Mouse (Mus musculus) adrenal gland, adult (tissue): ENCODE measurements at regions not wholly inside any gene's neighbourhood (a gene's known extent, or its start where the extent isn't known, plus 50 kb on each side); places are given as distances from the start of the nearest gene placed in this dataset.

Experiments
- DNase-seq, 2 experiments: peaks; one replicate each; pipeline ENCODE4 v3.0.0; 2022 to 2023; ENCODE audit warnings: low spot score in 1 of 2; ENCODE audit not compliant: inconsistent age in 2 of 2

DNA sequence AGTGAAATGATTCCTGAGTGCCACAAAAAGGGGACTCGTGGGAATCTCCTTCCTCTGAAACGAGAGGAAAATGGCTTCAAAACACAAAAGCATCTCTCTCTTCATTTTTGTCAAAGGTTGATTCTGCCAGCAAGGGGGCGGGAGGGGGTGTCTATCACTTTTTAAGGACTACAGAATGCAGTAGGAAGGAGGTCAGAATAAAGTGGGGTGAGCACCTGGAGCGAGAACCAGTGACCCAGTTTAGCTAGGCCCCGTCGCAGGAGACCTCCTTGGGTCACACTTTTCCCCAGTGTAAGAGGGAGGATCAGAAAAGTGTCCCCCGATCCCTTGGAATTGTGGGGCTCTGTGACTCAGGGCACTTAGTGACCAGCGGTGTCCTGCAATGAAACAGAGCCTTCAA is 133.1 kb downstream of the Tgfb2 start:
- no peak for DNase-seq

DNA sequence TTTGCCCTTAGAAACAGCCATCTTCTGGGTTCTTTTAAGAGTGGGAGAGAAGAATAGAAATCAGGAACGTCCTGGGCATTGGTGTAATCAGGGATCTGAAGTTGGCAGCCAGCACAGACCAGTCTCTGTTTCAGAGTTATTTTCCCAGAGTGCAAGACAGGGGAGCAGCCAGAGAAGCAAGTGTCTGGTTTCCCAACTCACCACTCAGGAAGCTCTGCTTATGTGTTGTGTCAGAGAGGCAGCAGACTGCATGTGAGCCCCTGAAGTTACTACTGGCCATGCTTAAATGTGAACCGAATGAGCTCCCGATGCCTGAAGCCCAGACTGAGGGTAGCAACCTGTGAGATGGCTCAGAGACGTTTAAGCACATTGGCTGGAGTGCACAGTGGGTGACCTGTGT is 133.7 kb downstream of the Tgfb2 start:
- DNase-seq = no peak

DNA sequence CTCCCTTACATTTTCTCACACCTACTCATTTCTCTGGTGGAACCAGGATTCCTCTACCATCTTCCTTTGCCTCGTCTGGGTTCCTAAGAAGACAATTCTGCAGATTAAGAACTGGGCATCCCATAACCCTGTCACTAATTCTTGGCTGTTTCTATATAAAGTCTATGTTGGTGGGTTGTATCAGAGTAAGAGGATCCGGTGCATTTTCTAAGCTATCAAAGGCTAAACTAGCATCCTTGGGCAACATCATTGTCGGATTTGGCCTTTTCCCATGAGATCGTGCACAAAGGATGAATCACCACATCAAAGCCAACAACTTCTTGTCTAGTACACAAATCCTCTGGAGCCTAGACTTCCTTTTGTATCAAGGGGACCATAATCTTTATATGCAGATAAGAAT is 137.3 kb downstream of the Tgfb2 start:
- peak; percentile 21 to 65 for DNase-seq

DNA sequence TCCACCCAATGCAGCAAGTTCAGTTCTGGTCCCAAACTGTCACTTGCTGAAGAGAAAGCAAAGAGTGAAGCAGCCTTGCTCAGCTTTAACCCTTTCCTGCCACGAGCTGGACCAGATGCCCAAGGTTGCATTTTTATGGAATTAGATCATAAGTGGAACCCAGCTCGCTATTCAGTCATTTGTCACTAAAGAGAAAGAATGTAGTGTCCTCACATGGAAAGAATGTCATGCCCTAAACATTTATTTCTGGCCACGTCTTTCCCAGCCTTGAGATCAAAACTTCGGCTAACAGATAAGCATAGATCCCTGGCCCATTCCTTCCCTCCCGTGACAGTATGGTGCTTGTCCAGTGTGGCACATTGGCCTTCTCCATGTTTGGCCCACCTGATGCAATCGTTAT is 137.7 kb downstream of the Tgfb2 start:
- DNase-seq = peak; percentile 42 to 77

DNA sequence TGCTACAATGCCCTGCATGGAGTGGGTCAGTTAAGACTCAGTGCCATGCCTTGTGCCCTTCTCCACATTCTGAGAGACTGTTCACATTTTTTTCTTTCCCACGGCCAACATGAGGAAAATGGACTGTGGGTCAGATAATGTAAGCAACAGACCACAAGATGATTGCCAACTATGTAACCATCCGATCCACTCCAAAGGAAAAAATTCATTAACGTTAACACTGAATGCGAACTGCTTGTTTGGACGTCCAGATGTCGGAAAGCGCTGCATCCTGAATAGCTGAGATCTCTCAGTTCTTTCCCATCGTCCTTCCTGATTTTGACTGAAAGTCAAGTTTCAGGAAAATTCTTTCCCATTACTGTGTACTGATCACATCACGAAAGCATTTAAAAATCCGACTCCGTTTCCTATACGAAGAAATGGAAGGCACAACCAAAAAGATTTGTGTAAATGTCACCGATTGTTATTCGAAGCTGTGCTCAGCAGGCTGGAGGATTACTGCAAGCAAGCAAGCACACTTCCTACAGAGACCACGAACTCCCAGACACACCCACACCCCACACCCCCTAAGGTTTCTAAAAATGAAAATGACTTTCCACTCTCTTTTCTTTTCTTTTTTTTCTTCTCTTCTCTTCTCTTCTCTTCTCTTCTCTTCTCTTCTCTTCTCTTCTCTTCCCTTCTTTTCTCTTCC is 138.5 kb downstream of the Tgfb2 start:
- DNase-seq = no peak

DNA sequence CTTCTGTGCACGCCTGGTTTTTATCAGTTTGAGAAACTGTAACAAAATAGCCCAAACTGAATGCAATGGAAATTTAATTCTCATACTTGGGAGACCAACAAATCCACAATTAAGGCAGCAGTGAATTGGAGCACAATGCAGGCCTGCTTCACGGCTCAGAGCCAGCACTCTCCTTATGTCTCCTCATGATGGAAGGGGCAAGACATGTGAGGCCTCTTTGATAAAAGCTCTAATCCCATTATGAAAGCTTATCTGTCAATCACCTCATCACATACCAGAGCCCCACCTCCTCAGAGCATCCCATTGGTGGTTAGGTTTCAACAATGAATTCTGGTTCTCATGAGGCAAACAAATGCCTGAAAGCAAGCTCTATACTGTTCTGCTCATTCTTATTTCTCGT is 143.8 kb downstream of the Tgfb2 start:
- DNase-seq = no peak

DNA sequence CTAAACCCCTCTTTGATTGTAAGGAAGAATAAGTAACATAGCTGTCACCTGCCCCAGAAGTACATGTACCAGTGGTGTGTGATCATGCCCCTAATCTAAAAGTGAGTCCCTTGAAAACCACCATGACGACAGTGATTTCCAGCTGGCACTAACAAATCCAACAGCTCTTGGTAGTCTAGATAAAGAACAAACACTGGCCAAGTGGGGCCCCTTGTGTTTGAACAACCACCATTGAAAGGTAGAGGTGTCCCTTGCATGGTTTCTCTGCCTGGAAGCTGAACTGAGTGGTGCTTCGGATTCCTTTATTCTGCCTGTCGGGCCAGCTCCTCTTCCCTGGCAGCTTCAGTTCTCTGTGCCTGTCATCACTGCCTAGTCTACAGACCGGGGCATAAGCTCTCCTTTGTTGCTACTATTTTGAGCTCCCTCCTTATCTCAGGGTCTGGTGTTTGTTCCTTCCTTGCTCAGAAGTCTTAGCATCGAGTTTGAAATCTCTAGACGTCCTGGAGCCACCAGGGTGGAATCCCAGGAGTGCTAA is 150.3 kb downstream of the Tgfb2 start:
- peak; percentile 7 to 24 for DNase-seq

DNA sequence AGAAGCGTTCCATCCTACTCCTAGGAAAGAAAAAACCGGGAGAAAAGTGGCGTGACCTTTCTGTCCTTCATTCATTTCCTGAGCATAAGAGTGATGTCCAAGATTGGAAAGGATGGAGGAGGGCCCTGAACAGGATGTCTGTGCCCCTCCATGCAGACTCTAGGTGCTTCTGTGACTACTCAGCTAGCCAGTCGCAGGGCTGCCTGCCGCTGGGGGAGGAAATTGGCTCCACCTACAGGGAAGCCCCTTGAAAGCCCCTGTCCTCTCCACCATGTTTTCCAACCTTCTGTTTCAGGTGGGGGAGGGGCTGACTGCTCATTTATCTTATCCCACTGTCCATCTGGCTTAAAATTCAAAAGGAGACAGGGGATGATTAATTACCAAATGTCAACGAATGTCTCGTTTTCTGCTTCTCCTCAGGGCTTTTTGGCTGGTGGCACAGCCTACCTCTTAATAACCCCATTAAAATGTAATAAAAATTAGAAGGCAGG is 151.2 kb downstream of the Tgfb2 start:
- no peak for DNase-seq

DNA sequence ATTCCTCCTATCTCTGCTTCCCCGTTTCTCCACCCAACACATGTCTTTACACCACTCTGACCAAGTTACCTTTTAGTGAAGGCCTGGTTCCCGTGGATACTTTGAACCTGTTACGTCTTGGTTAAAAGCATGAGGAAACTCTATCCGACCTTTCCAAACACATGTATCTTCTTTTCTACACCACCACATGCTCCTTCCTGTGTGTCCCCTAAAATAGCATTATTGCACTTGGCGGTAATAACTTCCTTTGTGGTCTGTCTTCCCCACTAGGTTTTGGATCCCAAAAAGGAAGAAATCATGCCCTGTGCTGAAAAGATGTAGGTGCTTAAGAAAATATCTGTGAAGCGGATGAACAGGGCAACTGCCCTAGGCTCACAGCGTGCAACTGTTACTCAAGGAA is 153.1 kb downstream of the Tgfb2 start:
- DNase-seq = no peak

DNA sequence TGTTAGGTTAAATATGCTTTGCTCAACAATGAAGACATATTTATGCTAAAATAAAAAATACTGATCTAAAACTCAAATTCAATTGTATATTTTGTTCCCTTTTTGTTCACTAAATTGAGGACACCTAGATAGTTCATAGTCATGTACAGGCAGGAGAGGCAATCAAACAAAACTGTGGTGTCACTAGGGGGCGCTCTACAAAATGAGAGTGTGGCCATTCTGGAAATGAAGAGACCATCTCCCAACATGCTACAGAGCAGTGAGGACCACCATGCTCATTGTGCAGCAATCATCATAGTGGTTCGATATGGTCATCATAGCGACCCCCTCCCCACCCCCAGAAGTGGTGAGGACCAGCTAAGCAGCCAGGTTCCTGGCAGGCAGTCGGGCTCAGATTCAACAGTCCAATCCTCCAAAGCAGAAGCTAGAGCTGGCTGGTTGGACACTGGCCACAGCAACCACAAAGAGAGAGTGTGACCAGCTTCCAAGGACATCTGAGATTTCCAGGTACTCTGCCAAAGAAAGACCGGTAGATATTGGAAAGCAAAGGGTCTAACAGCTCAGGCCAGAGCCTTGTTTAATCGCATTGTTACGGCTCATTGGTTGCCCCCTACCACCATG is 155.4 kb downstream of the Tgfb2 start:
- peak; percentile 36 to 80 for DNase-seq

DNA sequence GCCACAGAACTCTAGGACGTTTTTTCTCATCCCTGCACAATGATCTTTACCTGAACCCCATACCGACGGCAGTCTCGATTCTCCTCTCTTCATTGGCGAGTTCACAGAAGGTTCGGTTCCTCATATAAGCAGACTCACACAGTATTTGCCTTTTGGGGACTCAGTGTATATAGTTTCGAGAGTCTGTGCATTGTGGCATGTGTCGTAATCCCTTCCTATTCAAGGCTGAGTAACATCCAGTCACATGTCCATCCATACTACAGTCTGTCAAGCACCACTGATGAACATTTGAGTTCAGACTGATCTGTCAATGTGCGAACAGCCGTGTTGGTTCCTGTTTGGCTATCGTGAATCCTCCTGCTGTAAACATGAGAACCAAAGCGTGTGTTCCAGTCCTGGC is 156.6 kb downstream of the Tgfb2 start:
- DNase-seq = no peak

DNA sequence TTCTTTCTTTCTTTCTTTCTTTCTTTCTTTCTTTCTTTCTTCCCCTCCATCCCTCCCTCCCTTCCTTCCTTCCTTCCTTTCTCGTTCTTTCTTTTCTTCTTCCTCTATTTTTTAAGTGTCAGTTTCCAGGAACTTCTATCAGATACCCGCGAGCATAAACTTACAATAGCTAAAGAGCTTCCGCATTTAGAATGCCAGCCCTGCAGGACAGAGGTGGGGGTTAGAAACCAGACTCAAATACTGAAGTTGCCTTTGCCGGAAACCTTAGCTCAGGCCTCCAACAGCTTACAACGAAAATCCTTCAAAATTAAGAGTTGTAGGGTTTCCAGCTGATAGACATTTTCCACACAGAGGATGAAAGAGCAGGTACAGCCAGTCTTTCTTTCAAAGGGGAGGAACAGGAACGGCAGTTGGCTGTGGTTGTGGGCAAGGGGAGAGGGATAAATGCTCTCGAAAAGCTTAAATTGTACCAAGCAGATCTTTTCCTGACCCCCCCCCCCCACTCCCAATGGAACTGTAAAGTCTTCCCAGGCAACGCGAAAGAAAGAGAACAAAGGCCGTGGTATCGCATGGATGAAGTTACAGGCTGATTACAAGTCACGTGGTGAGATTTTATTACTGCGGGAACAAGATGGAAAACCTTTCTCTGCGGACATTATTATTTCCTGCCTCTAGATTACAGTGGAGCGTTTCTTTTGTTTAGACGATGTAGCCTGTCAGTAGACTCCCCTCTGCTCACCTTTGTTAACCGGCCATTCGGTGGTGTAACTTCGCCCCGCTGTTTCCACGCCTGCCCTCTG is 159.2 kb downstream of the Tgfb2 start:
- DNase-seq = no peak

DNA sequence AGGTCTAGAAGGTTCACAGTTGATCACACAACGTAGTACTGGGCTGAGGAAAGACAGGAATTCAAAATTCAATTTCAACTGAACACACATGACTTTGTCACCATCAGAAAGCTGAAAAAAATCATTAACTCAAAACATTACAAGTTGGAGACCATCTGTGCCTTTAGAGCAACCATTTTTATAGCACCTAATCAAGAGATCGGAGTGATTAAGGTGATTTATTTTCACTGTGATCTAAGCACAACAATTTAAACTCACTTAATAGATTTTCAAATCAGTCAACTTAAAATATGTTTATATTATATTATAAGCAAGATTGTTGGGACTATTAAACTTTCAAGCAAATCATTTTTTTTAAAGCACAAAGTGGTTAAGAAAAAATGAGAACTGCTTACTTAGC is 165.7 kb downstream of the Tgfb2 start:
- no peak for DNase-seq

DNA sequence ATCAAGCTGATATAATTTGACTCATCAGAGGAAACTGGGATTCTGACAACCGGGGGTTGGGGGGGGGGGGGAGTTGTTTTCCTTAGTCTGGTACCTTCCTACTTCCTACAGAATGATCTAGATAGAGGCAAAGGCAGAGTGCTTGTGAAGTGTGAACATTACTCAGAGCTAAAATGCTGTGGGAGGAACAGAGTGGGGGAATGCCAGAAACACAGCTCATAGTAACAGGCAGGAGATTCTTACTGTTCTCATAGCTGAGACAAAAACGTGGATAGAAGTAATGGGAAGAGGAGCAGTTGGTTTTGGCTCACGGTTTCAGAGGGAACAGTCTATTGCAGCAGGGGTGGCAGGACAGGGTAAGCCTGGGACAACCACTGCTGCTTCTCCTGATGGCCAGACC is 167.6 kb downstream of the Tgfb2 start:
- no peak for DNase-seq

DNA sequence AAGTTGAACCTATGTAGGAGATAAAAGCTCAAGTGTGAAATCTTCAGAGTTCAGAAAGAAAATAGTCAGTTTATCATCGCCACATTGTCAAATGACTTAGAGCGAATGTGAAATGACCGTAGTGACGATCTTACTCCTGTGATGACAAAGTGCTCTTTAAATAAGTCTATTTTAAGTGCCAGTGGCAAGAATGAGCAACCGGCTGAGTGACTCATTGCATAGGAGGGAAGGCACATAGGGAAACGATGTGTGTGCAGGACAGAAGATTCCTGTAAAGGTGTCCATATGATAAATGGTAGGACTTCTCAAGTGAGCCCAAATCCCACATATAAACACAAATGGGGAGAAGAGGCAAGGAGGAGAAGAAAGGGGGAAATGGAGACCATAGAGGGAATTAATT is 189.8 kb downstream of the Tgfb2 start:
- no peak for DNase-seq

DNA sequence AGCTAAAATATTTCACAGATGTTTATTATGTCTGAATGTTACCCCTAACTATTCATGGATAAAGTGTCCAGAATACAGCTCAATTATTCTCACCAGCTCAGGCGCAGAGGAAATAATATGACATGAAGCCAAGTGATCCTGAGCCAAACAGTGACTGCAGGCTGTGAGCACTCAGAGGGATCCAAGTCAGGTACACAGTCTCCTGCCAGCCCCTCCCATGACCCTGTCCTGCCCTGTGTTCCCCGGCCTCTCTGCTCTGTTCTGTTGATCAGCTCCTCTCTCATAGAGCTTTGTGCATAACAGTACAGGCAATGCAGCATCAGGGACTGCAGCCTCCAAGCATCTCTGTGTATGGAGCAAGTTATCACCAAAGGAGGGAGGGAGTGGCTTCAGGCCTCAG is 190.7 kb downstream of the Tgfb2 start:
- no peak for DNase-seq

DNA sequence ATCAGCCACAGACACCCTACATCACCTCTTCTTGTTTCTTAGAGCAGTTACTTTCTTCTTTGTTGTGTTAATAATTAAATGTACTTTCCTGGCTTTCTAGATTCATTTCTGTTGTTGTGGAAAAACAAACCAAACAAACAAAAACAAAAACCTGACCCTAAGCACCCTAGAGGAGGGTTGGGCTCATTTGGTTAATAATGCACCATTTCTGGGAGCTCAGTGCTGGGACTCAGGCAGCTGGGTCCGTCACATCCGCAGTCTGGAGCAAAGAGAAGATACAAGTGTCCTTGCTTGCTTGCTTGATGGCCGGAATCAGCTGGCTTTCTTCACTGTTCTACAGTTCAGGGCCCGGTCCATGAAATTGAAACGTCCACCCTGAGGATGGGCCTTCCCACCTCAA is 191.9 kb downstream of the Tgfb2 start:
- no peak for DNase-seq

DNA sequence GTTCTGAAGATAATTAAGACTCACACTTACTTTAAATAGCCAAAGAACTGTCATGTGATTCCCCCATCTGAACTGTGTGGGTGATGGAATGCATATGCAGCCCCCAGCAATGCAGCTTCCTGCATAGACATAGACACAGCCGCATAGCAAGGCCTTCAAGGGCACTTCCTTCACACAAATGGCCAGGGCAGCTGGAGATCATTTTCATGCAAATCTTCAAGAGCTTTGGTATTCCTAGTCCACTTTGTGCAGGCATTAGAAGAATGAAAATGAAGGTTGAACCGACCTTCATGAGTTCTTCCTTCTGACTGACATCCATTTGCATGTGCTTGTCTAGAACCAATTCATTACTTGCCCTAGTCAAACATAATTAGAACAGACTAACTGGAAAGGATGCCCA is 195.3 kb downstream of the Tgfb2 start:
- no peak for DNase-seq

DNA sequence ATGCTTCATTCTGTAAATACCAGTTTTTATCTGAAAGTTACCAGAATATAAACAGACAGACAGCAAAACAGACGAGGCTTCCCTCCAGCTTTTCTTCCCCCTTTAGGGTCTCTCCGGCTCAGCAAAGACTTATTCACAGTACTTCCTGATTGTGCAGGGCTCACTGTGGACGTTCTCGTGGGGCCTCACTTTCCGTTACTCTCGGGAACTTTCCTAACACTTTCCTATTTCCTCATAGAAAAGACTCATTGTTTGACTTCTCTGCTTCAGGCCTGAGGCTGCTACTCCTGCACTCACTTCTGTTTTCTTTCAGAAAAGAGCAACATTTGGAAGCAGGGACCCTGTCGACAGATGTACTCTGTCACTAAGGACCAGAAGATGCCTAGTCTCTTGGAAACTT is 197.4 kb downstream of the Tgfb2 start:
- DNase-seq = no peak

DNA sequence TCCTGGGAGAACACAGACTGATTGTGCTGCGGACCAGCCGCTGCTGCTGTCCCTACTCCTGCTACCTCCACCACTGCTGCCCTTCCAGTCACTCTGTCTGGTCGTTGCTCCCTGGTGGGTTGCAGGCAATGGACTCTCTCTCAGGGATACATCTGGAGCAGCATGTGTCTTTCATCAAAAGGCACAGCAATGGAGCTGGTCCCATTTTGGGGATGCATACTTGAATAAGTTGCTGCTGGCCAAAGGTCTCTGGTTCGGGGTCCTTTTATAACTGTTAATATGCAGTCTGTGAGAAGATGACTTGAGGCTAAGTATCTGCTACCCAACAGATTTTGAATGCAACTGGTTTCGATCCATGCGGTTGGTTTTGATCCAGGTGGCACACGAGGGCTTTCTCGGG is 197.8 kb downstream of the Tgfb2 start:
- DNase-seq = no peak

DNA sequence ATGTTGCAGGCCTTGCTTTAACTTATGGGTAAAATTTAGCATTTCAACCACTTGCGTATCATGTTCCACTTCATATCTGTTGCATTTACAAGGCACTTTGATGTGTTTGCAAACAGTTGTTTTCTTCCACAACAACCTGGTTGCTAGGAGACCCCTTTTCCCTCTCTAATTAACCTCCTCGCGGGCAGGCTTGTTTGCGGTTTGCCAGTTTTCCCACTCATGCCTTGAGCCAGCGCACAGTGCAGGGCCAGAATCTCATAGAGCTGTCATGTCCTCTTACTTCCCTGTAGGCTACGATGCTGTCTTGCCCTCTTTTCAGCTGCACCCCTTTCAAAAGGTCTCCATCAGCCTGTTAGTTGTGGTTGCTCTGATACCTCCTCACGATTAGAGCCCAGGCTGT is 199.3 kb downstream of the Tgfb2 start:
- no peak for DNase-seq

DNA sequence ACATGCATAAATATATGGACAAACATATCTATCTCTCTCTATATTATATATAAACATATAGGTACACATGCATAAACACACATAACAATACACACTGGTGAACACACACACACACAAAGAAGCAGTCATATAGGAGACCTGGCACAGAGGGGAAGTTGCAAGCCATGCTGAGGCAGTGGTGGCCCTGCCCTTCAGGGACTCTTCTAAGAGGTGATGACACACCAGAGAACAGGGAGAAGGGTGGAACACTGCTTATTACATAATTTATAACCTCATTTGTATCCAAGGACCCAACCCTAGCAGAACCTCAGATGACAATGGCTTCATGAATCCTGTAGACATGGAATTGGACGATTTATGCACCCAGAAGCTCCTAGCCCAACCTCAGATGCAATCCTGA is 199.9 kb downstream of the Tgfb2 start:
- no peak for DNase-seq
